Mouse (Mus musculus) intestine, postnatal 0 days (tissue): ENCODE results near the gene Zfp704. TPM values are rescaled to one million over a fixed set of nuclear protein-coding genes. Genes with fewer than 3 reads are reported as not detected.

Experiments used
- ATAC-seq: fragments of 200-750 bp; cut with Nextera tagmentation; 2 replicates; pipeline ENCODE4 v1.8.0; 2017; ENCODE audit warnings: mild to moderate bottlenecking, moderate TSS enrichment, moderate library complexity
- H3K27ac ChIP-seq: fragments of 300-500 bp; sonication (generic); 2 replicates; pipeline ENCODE4 v1.5.1; 2014; ENCODE audit warnings: mild to moderate bottlenecking, low read depth, low read length, moderate library complexity
- H3K27me3 ChIP-seq: fragments of 300-500 bp; sonication (generic); replicated peaks from 2 replicates; pipeline ENCODE4 v1.6.1; 2014; ENCODE audit warnings: low read length, mixed read lengths; ENCODE audit not compliant: control insufficient read depth, insufficient read depth
- H3K36me3 ChIP-seq: fragments of 300-500 bp; sonication (generic); 2 replicates; pipeline ENCODE4 v1.6.1; 2014; ENCODE audit warnings: mild to moderate bottlenecking, moderate library complexity; ENCODE audit not compliant: control insufficient read depth, insufficient read depth
- H3K4me1 ChIP-seq: fragments of 300-500 bp; sonication (generic); replicated peaks from 2 replicates; pipeline ENCODE4 v1.6.1; 2014; ENCODE audit warnings: antibody characterized with exemption, low read length, mixed read lengths; ENCODE audit not compliant: control insufficient read depth, insufficient read depth
- H3K4me2 ChIP-seq: fragments of 300-500 bp; sonication (generic); replicated peaks from 2 replicates; pipeline ENCODE4 v1.6.1; 2014; ENCODE audit warnings: low read depth, mild to moderate bottlenecking, moderate library complexity
- H3K4me3 ChIP-seq: fragments of 300-500 bp; sonication (generic); 2 replicates; pipeline ENCODE4 v1.5.1; 2014; ENCODE audit warnings: low read depth, low read length
- H3K9ac ChIP-seq: fragments of 300-500 bp; sonication (generic); 2 replicates; pipeline ENCODE4 v1.6.1; 2014; ENCODE audit warnings: mild to moderate bottlenecking, low read depth, low read length
- H3K9me3 ChIP-seq: fragments of 300-500 bp; sonication (generic); 2 replicates; pipeline ENCODE4 v1.6.1; 2016; ENCODE audit warnings: mixed run types; ENCODE audit not compliant: control insufficient read depth
- CTCF ChIP-seq: sonication (generic); IDR thresholded peaks from 2 replicates; pipeline ENCODE4 v1.5.1; 2016; ENCODE audit warnings: low read depth, mild to moderate bottlenecking, control low read depth, antibody characterized with exemption, moderate library complexity
- WGBS: fragments of 180-500 bp; shearing (Covaris S2); extraction: QIAGEN DNeasy Blood & Tissue Kit; methylation state at CpG from one replicate; pipeline ENCODE4 v1.1.7; 2014; 5-methylcytosine and 5-hydroxymethylcytosine counted together
- polyA plus RNA-seq: library from polyadenylated mRNA; unstranded; fragments of >200 nt; fragmentation: Nextera tagmentation; extraction: Ambion mirVana; gene quantifications from 2 replicates; pipeline ENCODE4 v1.2.1, GENCODE M21; 2015

Gene Zfp704
- polyA plus RNA-seq, 1 experiment from 2014 or later = 2.8 TPM

- no peak for ATAC-seq
- no peak overlapping the region for H3K9ac ChIP-seq
- no peak overlapping the region for H3K4me2 ChIP-seq
- H3K27me3 ChIP-seq = no peaks in the 10 kb centered on the region
- H3K27ac ChIP-seq = no peak overlapping the region
- H3K9me3 ChIP-seq = no peaks in the 10 kb centered on the region
- 82% methylated on average over 6 of the region's 6 CpGs for WGBS
- no peak overlapping the region for H3K4me3 ChIP-seq
- H3K4me1 ChIP-seq = no peaks in the 10 kb centered on the region
- no peaks in the 10 kb centered on the region for H3K36me3 ChIP-seq
- TF ChIP-seq CTCF = no peak
Observed at GRCm38 (mm10) chr3:9460284-9460683, 149.6 kb downstream of the Zfp704 start.

DNA sequence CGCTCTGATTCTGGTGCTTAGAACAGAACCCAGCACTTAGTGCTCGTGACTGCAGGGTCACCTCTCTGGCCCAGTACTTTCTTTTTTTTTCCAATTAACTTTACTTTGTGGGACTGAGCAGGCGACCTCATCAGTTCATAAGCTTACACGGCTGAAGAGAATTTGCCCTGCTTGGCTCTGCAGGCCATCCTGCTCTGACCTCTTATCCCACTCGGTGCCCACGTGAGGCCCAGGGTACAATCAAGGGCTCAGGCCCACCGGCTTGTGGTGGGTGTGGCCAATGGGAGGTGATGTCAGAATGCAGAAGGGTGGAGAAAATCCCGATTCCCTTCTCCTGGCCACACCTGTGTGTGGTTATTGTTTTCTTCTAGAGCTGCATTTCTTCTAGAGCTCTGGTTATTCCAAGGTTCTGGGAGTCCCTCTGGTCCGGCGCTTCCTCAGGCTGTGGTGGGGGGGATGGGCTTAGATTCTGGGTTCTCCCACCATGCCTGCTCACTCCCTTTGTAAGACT, 153.4 kb downstream of the Zfp704 start:
- Histone ChIP-seq H3K9ac (no peak overlapping the region), H3K27me3 (no peaks in the 10 kb centered on the region), H3K9me3 (no peaks in the 10 kb centered on the region), H3K4me1 (no peaks in the 10 kb centered on the region), H3K36me3 (no peaks in the 10 kb centered on the region), H3K4me3 (no peak overlapping the region), H3K4me2 (no peak overlapping the region), H3K27ac (no peak overlapping the region)
- no peak for TF ChIP-seq CTCF
- WGBS = 70% methylated on average over 10 of the region's 10 CpGs
- no peak for ATAC-seq

- Histone ChIP-seq H3K27ac (no peak overlapping the region), H3K36me3 (no peaks in the 10 kb centered on the region), H3K4me1 (no peaks in the 10 kb centered on the region), H3K9me3 (no peaks in the 10 kb centered on the region), H3K9ac (no peak overlapping the region), H3K4me3 (no peak overlapping the region), H3K27me3 (no peaks in the 10 kb centered on the region), H3K4me2 (no peak overlapping the region)
- 96% methylated on average over 5 of the region's 5 CpGs for WGBS
- TF ChIP-seq CTCF = no peak
- ATAC-seq = no peak
Observed at GRCm38 (mm10) chr3:9455351-9455750, 154.5 kb downstream of the Zfp704 start.

GRCm38 (mm10) chr3:9454556-9455330, 155.1 kb downstream of the Zfp704 start:
- Histone ChIP-seq H3K4me2 (no peak overlapping the region), H3K4me3 (no peak overlapping the region), H3K4me1 (no peaks in the 10 kb centered on the region), H3K36me3 (no peaks in the 10 kb centered on the region), H3K9ac (no peak overlapping the region), H3K27ac (no peak overlapping the region), H3K27me3 (no peaks in the 10 kb centered on the region), H3K9me3 (no peaks in the 10 kb centered on the region)
- ATAC-seq = no peak
- TF ChIP-seq CTCF = no peak
- WGBS = 76% methylated on average over 8 of the region's 8 CpGs

- no peak overlapping the region for H3K9ac ChIP-seq
- no peak overlapping the region for H3K27ac ChIP-seq
- no peaks in the 10 kb centered on the region for H3K4me1 ChIP-seq
- 94% methylated on average over 12 of the region's 12 CpGs for WGBS
- no peak overlapping the region for H3K4me2 ChIP-seq
- H3K27me3 ChIP-seq = no peaks in the 10 kb centered on the region
- TF ChIP-seq CTCF = no peak
- H3K36me3 ChIP-seq = peaks cover 14% of the 10 kb centered on the region
- no peak overlapping the region for H3K4me3 ChIP-seq
- ATAC-seq = no peak
- no peaks in the 10 kb centered on the region for H3K9me3 ChIP-seq
Observed at GRCm38 (mm10) chr3:9450521-9450920, 159.4 kb downstream of the Zfp704 start.

GRCm38 (mm10) chr3:9449261-9450007, 160.5 kb downstream of the Zfp704 start:
- H3K27me3 ChIP-seq = no peaks in the 10 kb centered on the region
- H3K27ac ChIP-seq = no peak overlapping the region
- no peak for ATAC-seq
- H3K4me1 ChIP-seq = no peaks in the 10 kb centered on the region
- H3K9ac ChIP-seq = no peak overlapping the region
- no peak for TF ChIP-seq CTCF
- no peaks in the 10 kb centered on the region for H3K9me3 ChIP-seq
- no peak overlapping the region for H3K4me2 ChIP-seq
- 64% methylated on average over 7 of the region's 7 CpGs for WGBS
- peaks cover 17% of the 10 kb centered on the region for H3K36me3 ChIP-seq
- H3K4me3 ChIP-seq = no peak overlapping the region
